Mouse (Mus musculus) kidney, embryonic 15.5 days (tissue): ENCODE data around the gene Coasy. TPM values are rescaled to one million over a fixed set of nuclear protein-coding genes. Genes with fewer than 3 reads are reported as not detected.

Experiments used
- ATAC-seq: fragments of 200-750 bp; cut with Nextera tagmentation; replicated peaks from 2 replicates; pipeline ENCODE4 v1.8.0; 2017; ENCODE audit warnings: moderate TSS enrichment; ENCODE audit not compliant: low FRiP score
- H3K27ac ChIP-seq: fragments of 300-500 bp; sonication (generic); 2 replicates; pipeline ENCODE4 v1.5.1; 2015; ENCODE audit warnings: mild to moderate bottlenecking, inconsistent platforms
- H3K27me3 ChIP-seq: fragments of 300-500 bp; sonication (generic); 2 replicates; pipeline ENCODE4 v1.6.1; 2015; ENCODE audit warnings: inconsistent platforms
- H3K36me3 ChIP-seq: fragments of 300-500 bp; sonication (generic); 2 replicates; pipeline ENCODE4 v1.6.1; 2015; ENCODE audit warnings: inconsistent platforms
- H3K4me1 ChIP-seq: fragments of 300-500 bp; sonication (generic); 2 replicates; pipeline ENCODE4 v1.6.1; 2015; ENCODE audit warnings: inconsistent platforms
- H3K4me2 ChIP-seq: fragments of 300-500 bp; sonication (generic); 2 replicates; pipeline ENCODE4 v1.6.1; 2015; ENCODE audit warnings: moderate library complexity, mild to moderate bottlenecking, inconsistent platforms
- H3K4me3 ChIP-seq: fragments of 300-500 bp; sonication (generic); replicated peaks from 2 replicates; pipeline ENCODE4 v1.5.1; 2015; ENCODE audit warnings: mild to moderate bottlenecking, inconsistent platforms
- H3K9ac ChIP-seq: fragments of 300-500 bp; sonication (generic); 2 replicates; pipeline ENCODE4 v1.6.1; 2015; ENCODE audit warnings: mild to moderate bottlenecking, inconsistent platforms
- H3K9me3 ChIP-seq: fragments of 300-500 bp; sonication (generic); replicated peaks from 2 replicates; pipeline ENCODE4 v1.6.1; 2016; ENCODE audit warnings: inconsistent platforms
- WGBS: fragments of 180-500 bp; shearing (Covaris S2); methylation state at CpG from one replicate; pipeline ENCODE4 v1.1.7; 2015; ENCODE audit warnings: mixed read lengths; 5-methylcytosine and 5-hydroxymethylcytosine counted together
- polyA plus RNA-seq: library from polyadenylated mRNA; unstranded; fragments of >200 nt; fragmentation: Nextera tagmentation; extraction: Ambion mirVana; gene quantifications from 2 replicates; pipeline ENCODE4 v1.2.1, GENCODE M21; 2015

The Coasy gene
- polyA plus RNA-seq, 1 experiment from 2014 or later, result 46.3 TPM

- peak overlapping the region; percentile 55 for H3K9ac ChIP-seq
- WGBS, result 6% methylated on average over 10 of the region's 10 CpGs
- ATAC-seq, result no peak
- H3K4me2 ChIP-seq, result peak overlapping the region; percentile 97
- H3K4me1 ChIP-seq, result peaks cover 46% of the 10 kb centered on the region
- H3K27ac ChIP-seq, result peak overlapping the region; percentile 94
- H3K4me3 ChIP-seq, result peak overlapping the region; percentile 90
- H3K36me3 ChIP-seq, result peaks cover 19% of the 10 kb centered on the region
- H3K9me3 ChIP-seq, result no peaks in the 10 kb centered on the region
- H3K27me3 ChIP-seq, result peaks cover 50% of the 10 kb centered on the region
Observed at GRCm38 (mm10) chr11:101081659-101082058, 706 bp upstream of the Coasy start.

- H3K27ac ChIP-seq, result peak overlapping the region; percentile 94
- no peaks in the 10 kb centered on the region for H3K9me3 ChIP-seq
- peak overlapping the region; percentile 98 for H3K9ac ChIP-seq
- peak overlapping the region; percentile 90 for H3K4me3 ChIP-seq
- WGBS, result 31% methylated on average over 19 of the region's 19 CpGs
- H3K4me2 ChIP-seq, result peak overlapping the region; percentile 97
- H3K36me3 ChIP-seq, result peaks cover 15% of the 10 kb centered on the region
- ATAC-seq, result peak; percentile 11; the same call in 1 of the 2 replicates
- H3K27me3 ChIP-seq, result peaks cover 36% of the 10 kb centered on the region
- H3K4me1 ChIP-seq, result peaks cover 58% of the 10 kb centered on the region
Observed at GRCm38 (mm10) chr11:101083083-101083697, 825 bp downstream of the Coasy start.

GRCm38 (mm10) chr11:101084246-101084645 is 1.9 kb downstream of the Coasy start:
- no peak overlapping the region for H3K4me2 ChIP-seq
- no peak overlapping the region for H3K9ac ChIP-seq
- peaks cover 19% of the 10 kb centered on the region for H3K36me3 ChIP-seq
- H3K4me1 ChIP-seq, result peaks cover 62% of the 10 kb centered on the region
- no peak overlapping the region for H3K4me3 ChIP-seq
- ATAC-seq, result no peak
- H3K27ac ChIP-seq, result no peak overlapping the region
- peaks cover 25% of the 10 kb centered on the region for H3K27me3 ChIP-seq
- H3K9me3 ChIP-seq, result no peaks in the 10 kb centered on the region
- WGBS, result 88% methylated on average over 14 of the region's 14 CpGs

GRCm38 (mm10) chr11:101084811-101085210 is 2.4 kb downstream of the Coasy start:
- Histone ChIP-seq H3K4me1 (peaks cover 57% of the 10 kb centered on the region), H3K9me3 (no peaks in the 10 kb centered on the region), H3K27me3 (peaks cover 20% of the 10 kb centered on the region), H3K4me2 (no peak overlapping the region), H3K27ac (no peak overlapping the region), H3K4me3 (no peak overlapping the region), H3K9ac (no peak overlapping the region), H3K36me3 (peaks cover 25% of the 10 kb centered on the region)
- ATAC-seq, result no peak
- WGBS, result 93% methylated on average over 12 of the region's 12 CpGs

- H3K36me3 ChIP-seq, result peaks cover 35% of the 10 kb centered on the region
- no peak for ATAC-seq
- peak overlapping the region; percentile 81; the same call in 1 of the 2 replicates for H3K4me3 ChIP-seq
- no peaks in the 10 kb centered on the region for H3K9me3 ChIP-seq
- WGBS, result 94% methylated on average over 18 of the region's 18 CpGs
- H3K27ac ChIP-seq, result peak overlapping the region; percentile 90; the same call in 1 of the 2 replicates
- H3K4me2 ChIP-seq, result no peak overlapping the region
- no peak overlapping the region for H3K9ac ChIP-seq
- peaks cover 10% of the 10 kb centered on the region for H3K27me3 ChIP-seq
- H3K4me1 ChIP-seq, result peaks cover 54% of the 10 kb centered on the region
Observed at GRCm38 (mm10) chr11:101085617-101086322, 3.4 kb downstream of the Coasy start.

- H3K27ac ChIP-seq, result peak overlapping the region; percentile 90
- no peaks in the 10 kb centered on the region for H3K9me3 ChIP-seq
- H3K4me2 ChIP-seq, result peak overlapping the region; percentile 91
- H3K4me3 ChIP-seq, result peak overlapping the region; percentile 81
- ATAC-seq, result no peak
- H3K36me3 ChIP-seq, result peaks cover 40% of the 10 kb centered on the region
- H3K4me1 ChIP-seq, result peaks cover 52% of the 10 kb centered on the region
- peaks cover 5% of the 10 kb centered on the region for H3K27me3 ChIP-seq
- H3K9ac ChIP-seq, result peak overlapping the region; percentile 83; the same call in 1 of the 2 replicates
- 80% methylated on average over 6 of the region's 6 CpGs for WGBS
Observed at GRCm38 (mm10) chr11:101086323-101086674, 3.9 kb downstream of the Coasy start.

GRCm38 (mm10) chr11:101086756-101087681 is 4.7 kb downstream of the Coasy start, which contains the start of gene Mlx:
Gene Mlx (plus strand): TSS chr11:101087277.
- Histone ChIP-seq H3K27ac (peak within 1 kb of the TSS; percentile 90), H3K4me1 (peaks cover 45% of the 10 kb centered on the region), H3K9me3 (no peaks in the 10 kb centered on the region), H3K27me3 (no peaks in the 10 kb centered on the region), H3K4me3 (peak within 1 kb of the TSS; percentile 81), H3K4me2 (peak within 1 kb of the TSS; percentile 91), H3K36me3 (peaks cover 47% of the 10 kb centered on the region), H3K9ac (peak within 1 kb of the TSS; percentile 83)
- 1% methylated on average over 52 of the region's 52 CpGs for WGBS
- peak; percentile 86 for ATAC-seq

GRCm38 (mm10) chr11:101087682-101088055 is 5.3 kb downstream of the Coasy start:
- Histone ChIP-seq H3K4me1 (peaks cover 45% of the 10 kb centered on the region), H3K36me3 (peaks cover 54% of the 10 kb centered on the region), H3K4me3 (peak overlapping the region; percentile 81), H3K9ac (peak overlapping the region; percentile 83), H3K4me2 (peak overlapping the region; percentile 91), H3K27ac (peak overlapping the region; percentile 90), H3K27me3 (no peaks in the 10 kb centered on the region), H3K9me3 (no peaks in the 10 kb centered on the region)
- 9% methylated on average over 8 of the region's 8 CpGs for WGBS
- no peak; the same call in 1 of the 2 replicates for ATAC-seq

- Histone ChIP-seq H3K4me3 (no peak overlapping the region), H3K9me3 (no peaks in the 10 kb centered on the region), H3K36me3 (peaks cover 62% of the 10 kb centered on the region), H3K27me3 (no peaks in the 10 kb centered on the region), H3K4me2 (no peak overlapping the region), H3K27ac (no peak overlapping the region), H3K4me1 (peaks cover 48% of the 10 kb centered on the region), H3K9ac (no peak overlapping the region)
- WGBS, result 86% methylated on average over 1 of the region's 1 CpGs
- no peak for ATAC-seq
Observed at GRCm38 (mm10) chr11:101089931-101090330, 7.6 kb downstream of the Coasy start.

GRCm38 (mm10) chr11:101094930-101095313 is 12.6 kb downstream of the Coasy start:
- Histone ChIP-seq H3K36me3 (peaks cover 71% of the 10 kb centered on the region), H3K27me3 (no peaks in the 10 kb centered on the region)
- no peak; the same call in 1 of the 2 replicates for ATAC-seq

GRCm38 (mm10) chr11:101095314-101096024 is 13.1 kb downstream of the Coasy start, which contains the start of gene Psmc3ip:
Gene Psmc3ip (minus strand): TSS chr11:101095436.
- peaks cover 17% of the 10 kb centered on the region for H3K4me1 ChIP-seq
- H3K9ac ChIP-seq, result peak within 1 kb of the TSS; percentile 70
- peak within 1 kb of the TSS; percentile 95 for H3K27ac ChIP-seq
- peaks cover 71% of the 10 kb centered on the region for H3K36me3 ChIP-seq
- no peaks in the 10 kb centered on the region for H3K27me3 ChIP-seq
- ATAC-seq, result peak; percentile 96
- no peaks in the 10 kb centered on the region for H3K9me3 ChIP-seq
- H3K4me2 ChIP-seq, result peak within 1 kb of the TSS; percentile 92
- peak within 1 kb of the TSS; percentile 80 for H3K4me3 ChIP-seq
- under 1% methylated on average over 43 of the region's 43 CpGs for WGBS

More at GRCm38 (mm10) chr11:101094930-101095313, 12.6 kb downstream of the Coasy start:
- under 1% methylated on average over 18 of the region's 18 CpGs for WGBS
- peak overlapping the region; percentile 92 for H3K4me2 ChIP-seq
- no peaks in the 10 kb centered on the region for H3K9me3 ChIP-seq
- peak overlapping the region; percentile 80 for H3K4me3 ChIP-seq
- peak overlapping the region; percentile 70 for H3K9ac ChIP-seq
- H3K27ac ChIP-seq, result peak overlapping the region; percentile 54; the same call in 1 of the 2 replicates
- peaks cover 17% of the 10 kb centered on the region for H3K4me1 ChIP-seq
